In genomic region chr17:35135591-35136320, GRCm38 (mm10) we compare ENCODE assay signal across 8 mouse cellular contexts. TPM values are rescaled to one million over a fixed set of nuclear protein-coding genes. Genes with fewer than 3 reads are reported as not detected.
A peak's percentile ranks its signal among the peaks of the same experiment; 100 is the strongest.
DNase-seq lines count a peak whose midpoint lies in the region; ATAC-seq and TF ChIP-seq lines count a peak whose summit lies in the region.

No protein-coding gene starts in this region.

- peaks cover 67% of the 10 kb centered on the region for H3K4me1 ChIP-seq in E14TG2a.4 (replicated peaks; ENCODE audit: low read depth, low read length)
- H3K4me1 ChIP-seq in erythroblast, embryonic 14.5 days (ENCODE audit: control insufficient read depth) = peaks cover 34% of the 10 kb centered on the region
- peaks cover 18% of the 10 kb centered on the region for H3K4me1 ChIP-seq in liver, embryonic 11.5 days (replicated peaks; ENCODE audit: control insufficient read depth, insufficient read depth, low read length)

- no peak for DNase-seq in frontal cortex, postnatal 14 days (ENCODE audit: low spot score in 2 of 2)
- DNase-seq in liver, embryonic 11.5 days (ENCODE audit: low spot score) = no peak
- DNase-seq in cerebellum, adult 11 months = no peak
- no peak for DNase-seq in cerebellum, adult 8-10 months

- H3K9ac ChIP-seq in liver, embryonic 11.5 days (ENCODE audit: low read depth, low read length) = peak overlapping the region; percentile 84

- peak; percentile 58 for ATAC-seq in frontal cortex, adult (ENCODE audit: low TSS enrichment)
- ATAC-seq in liver, embryonic 11.5 days (replicated peaks; ENCODE audit: low FRiP score) = peak; percentile 53
- 0 out of 2 replicates have a peak, but pooled peaks have one; percentile 2 for ATAC-seq in neutrophil, adult 5-6 weeks (ENCODE audit: extremely low read depth, insufficient number of reproducible peaks, low FRiP score, poor library complexity, severe bottlenecking)

- TF ChIP-seq CTCF in E14TG2a.4 (conservative IDR thresholded peaks at IDR 0.05; ENCODE audit: low read length) = no peak

- WGBS in liver, embryonic 11.5 days = under 1% methylated on average over 39 of the region's 43 CpGs

- H3K4me2 ChIP-seq in liver, embryonic 11.5 days = peak overlapping the region; percentile 97

- peak overlapping the region; percentile 94 for H3K4me3 ChIP-seq in E14TG2a.4 (replicated peaks; ENCODE audit: low read length)
- H3K4me3 ChIP-seq in erythroblast, embryonic 14.5 days (replicated peaks) = peak overlapping the region; percentile 99
- peak overlapping the region; percentile 90 for H3K4me3 ChIP-seq in liver, embryonic 11.5 days (ENCODE audit: low read depth, low read length)

- peaks cover 45% of the 10 kb centered on the region for H3K36me3 ChIP-seq in E14TG2a.4 (ENCODE audit: insufficient read depth, low read length)
- H3K36me3 ChIP-seq in erythroblast, embryonic 14.5 days (ENCODE audit: control insufficient read depth) = peaks cover 38% of the 10 kb centered on the region
- H3K36me3 ChIP-seq in liver, embryonic 11.5 days (ENCODE audit: control insufficient read depth, insufficient read depth, low read length) = peaks cover 23% of the 10 kb centered on the region

- peak overlapping the region; percentile 92 for H3K27ac ChIP-seq in liver, embryonic 11.5 days (ENCODE audit: low read depth, low read length)

- H3K9me3 ChIP-seq in E14TG2a.4 (ENCODE audit: low read length) = no peaks in the 10 kb centered on the region
- H3K9me3 ChIP-seq in erythroblast, embryonic 14.5 days (ENCODE audit: control insufficient read depth, low read length) = no peaks in the 10 kb centered on the region
- no peaks in the 10 kb centered on the region for H3K9me3 ChIP-seq in liver, embryonic 11.5 days (ENCODE audit: control insufficient read depth, low read length)

- no peaks in the 10 kb centered on the region for H3K27me3 ChIP-seq in E14TG2a.4 (ENCODE audit: insufficient read depth, low read length)
- no peaks in the 10 kb centered on the region for H3K27me3 ChIP-seq in erythroblast, embryonic 14.5 days (ENCODE audit: control insufficient read depth)
- H3K27me3 ChIP-seq in liver, embryonic 11.5 days (replicated peaks; ENCODE audit: control insufficient read depth, insufficient read depth, low read length) = no peaks in the 10 kb centered on the region

RNA-seq across cellular contexts. Expression of gene Bag6, which starts 0.8 kb away (rescaled TPM):
- 88.8 and 102 TPM in 2 replicates for polyA plus RNA-seq in erythroblast, embryonic 14.5 days (2012)
- polyA plus RNA-seq in liver, embryonic 11.5 days (2014; fragmentation: Nextera tagmentation; extraction: Ambion mirVana) = 61.4 and 73.6 TPM in 2 replicates
- 159 and 160 TPM in 2 replicates for total RNA-seq in neutrophil, adult 5-6 weeks (2017)

RNA-seq across cellular contexts. Expression of gene Apom, which starts 3.9 kb away (rescaled TPM):
- polyA plus RNA-seq in erythroblast, embryonic 14.5 days (2012) = 0.10 and 0.20 TPM in 2 replicates
- polyA plus RNA-seq in liver, embryonic 11.5 days (2014; fragmentation: Nextera tagmentation; extraction: Ambion mirVana) = 429 and 459 TPM in 2 replicates
- total RNA-seq in neutrophil, adult 5-6 weeks (2017) = 0.58 TPM in 1 of 2 replicates, not detected in the other

RNA-seq across cellular contexts. Expression of gene D17H6S53E, which starts 9.6 kb away (rescaled TPM):
- polyA plus RNA-seq in erythroblast, embryonic 14.5 days (2012) = 0.27 and 0.48 TPM in 2 replicates
- 6.0 and 7.1 TPM in 2 replicates for polyA plus RNA-seq in liver, embryonic 11.5 days (2014; fragmentation: Nextera tagmentation; extraction: Ambion mirVana)
- total RNA-seq in neutrophil, adult 5-6 weeks (2017) = 36.5 and 48.5 TPM in 2 replicates

RNA-seq across cellular contexts. Expression of gene Csnk2b, which starts 13.9 kb away (rescaled TPM):
- 10.2 and 11.2 TPM in 2 replicates for polyA plus RNA-seq in erythroblast, embryonic 14.5 days (2012)
- 246 and 259 TPM in 2 replicates for polyA plus RNA-seq in liver, embryonic 11.5 days (2014; fragmentation: Nextera tagmentation; extraction: Ambion mirVana)
- total RNA-seq in neutrophil, adult 5-6 weeks (2017) = 214 and 240 TPM in 2 replicates

RNA-seq across cellular contexts. Expression of gene Gpank1, which starts 14.5 kb away (rescaled TPM):
- polyA plus RNA-seq in erythroblast, embryonic 14.5 days (2012) = 11.0 and 12.4 TPM in 2 replicates
- 23.7 and 25.2 TPM in 2 replicates for polyA plus RNA-seq in liver, embryonic 11.5 days (2014; fragmentation: Nextera tagmentation; extraction: Ambion mirVana)
- 73.7 and 74.5 TPM in 2 replicates for total RNA-seq in neutrophil, adult 5-6 weeks (2017)

Comparison
In these comparisons a context has a peak if more than half of its experiments do, and no peak if none do; other contexts are left out.
1. ATAC-seq: peak in every context shown above with its lines; median percentile 58 in frontal cortex, adult; 53 in liver, embryonic 11.5 days; 2 in neutrophil, adult 5-6 weeks.
2. RNA of gene Apom, which starts 3.9 kb away (polyA plus RNA-seq): 429 to 459 TPM in liver, embryonic 11.5 days; 0.10 to 0.20 TPM in erythroblast, embryonic 14.5 days; every median in the first group is over 100 times any median in the second.
3. Peak in every context shown above with its lines, with median percentiles within 50 percentile points of each other: H3K4me3 ChIP-seq.